Mouse (Mus musculus) liver, embryonic 14.5 days (tissue): ENCODE data around the gene Castor1.

ENCODE experiments used
- CTCF ChIP-seq: IDR thresholded peaks from 2 replicates; pipeline ENCODE4 v1.5.1; 2016; ENCODE audit warnings: antibody characterized with exemption, low read depth, control low read depth
- EP300 ChIP-seq: IDR thresholded peaks from 2 replicates; pipeline ENCODE4 v1.6.1; 2016; ENCODE audit warnings: antibody characterized with exemption, low read depth

DNA sequence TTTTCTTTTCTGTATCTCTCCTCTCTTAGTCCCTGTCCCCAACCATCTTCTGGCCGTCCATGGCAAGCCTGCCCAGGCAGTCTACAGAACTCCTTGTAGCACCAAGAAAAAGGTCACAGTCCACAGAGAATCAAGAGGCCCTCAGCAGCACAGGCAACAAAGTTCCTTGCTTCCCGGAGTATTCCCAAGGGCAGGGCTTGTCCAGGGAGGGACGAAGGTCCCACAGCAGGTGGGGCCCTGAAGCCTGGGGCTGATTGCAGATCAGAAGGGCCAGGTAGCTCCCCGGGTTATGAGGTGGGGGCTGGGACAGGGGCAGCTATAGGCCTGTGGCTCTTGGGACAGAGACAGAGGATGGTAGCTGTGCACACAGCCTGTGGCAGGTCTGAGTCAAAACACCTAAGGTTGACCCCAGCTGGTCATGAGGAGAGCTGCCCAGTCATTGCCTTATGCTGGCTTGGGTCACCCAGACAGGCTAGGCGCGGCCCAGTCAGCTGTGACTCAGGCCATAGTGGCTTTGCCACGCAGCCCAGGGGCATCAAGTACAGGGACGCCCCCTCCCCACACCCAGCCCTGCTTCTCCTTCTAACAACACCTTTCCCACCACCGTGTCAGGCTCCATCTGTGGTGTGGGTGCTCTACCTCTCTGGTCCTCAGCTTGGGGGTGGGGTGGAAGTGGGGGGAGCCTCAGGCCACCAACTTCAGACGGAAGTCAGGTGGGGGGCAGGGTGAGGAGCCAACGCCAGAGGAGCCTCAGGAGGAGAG is 39.0 kb downstream of the Castor1 start, which contains the start of gene Lif:
- TF ChIP-seq CTCF (no peak), EP300 (no peak)
